Mouse (Mus musculus) myocyte (in vitro differentiated cells): ENCODE measurements around the gene Plekhg6.

Experiments
- CEBPB ChIP-seq: IDR thresholded peaks from 2 replicates; pipeline ENCODE4 v1.6.1; 2011; ENCODE audit warnings: mild to moderate bottlenecking, moderate library complexity; ENCODE audit not compliant: poor library complexity, insufficient read depth, severe bottlenecking
- MAX ChIP-seq: IDR thresholded peaks from one replicate; pipeline ENCODE4 v1.6.1; 2011; ENCODE audit warnings: low read depth, mild to moderate bottlenecking, control low read depth
- MYOD1 ChIP-seq, 3 experiments: IDR thresholded peaks; one replicate each; pipeline ENCODE4 v1.6.1; 2011; ENCODE audit warnings: control low read depth in 2 of 3, low read depth in 2 of 3, mild to moderate bottlenecking in 2 of 3, moderate library complexity in 1 of 3; ENCODE audit not compliant: insufficient read length in 2 of 3, control insufficient read depth in 1 of 3
- MYOG ChIP-seq, 3 experiments: IDR thresholded peaks; one replicate each; pipeline ENCODE4 v1.6.1; 2011; ENCODE audit warnings: control low read depth in 2 of 3, low read depth in 2 of 3, mild to moderate bottlenecking in 2 of 3; ENCODE audit not compliant: insufficient read length in 2 of 3, control insufficient read depth in 1 of 3, insufficient read depth in 1 of 3
- POLR2A ChIP-seq: IDR thresholded peaks from one replicate; pipeline ENCODE4 v1.6.1; 2011; ENCODE audit warnings: low read depth, mild to moderate bottlenecking, control low read depth, moderate library complexity; ENCODE audit not compliant: insufficient read length
- POLR2AphosphoS2 ChIP-seq: IDR thresholded peaks from one replicate; pipeline ENCODE4 v1.6.1; 2011; ENCODE audit warnings: low read depth, control low read depth; ENCODE audit not compliant: insufficient read length
- TCF3 ChIP-seq: IDR thresholded peaks from one replicate; pipeline ENCODE4 v1.6.1; 2011; ENCODE audit warnings: low read depth, control low read depth; ENCODE audit not compliant: insufficient read length

DNA sequence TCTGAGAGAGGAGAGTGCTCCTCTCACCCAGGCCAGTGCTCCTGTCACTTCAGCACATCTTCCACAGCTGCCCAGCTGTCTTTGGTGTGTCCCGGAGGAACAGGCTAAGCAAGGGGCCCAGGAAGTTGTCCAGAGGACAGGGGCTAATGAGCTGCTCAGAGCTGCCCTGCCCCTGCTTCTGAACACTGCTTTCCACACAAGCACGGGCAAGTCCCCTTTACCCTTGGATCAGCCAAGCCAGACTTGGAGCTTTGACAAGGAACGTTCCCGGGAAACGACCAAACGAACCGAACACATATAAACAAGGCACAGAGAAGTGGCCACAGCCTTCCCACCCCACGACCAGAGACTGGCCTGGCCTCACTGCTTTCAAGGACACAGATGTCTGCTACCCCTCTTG is 36.5 kb downstream of the Plekhg6 start:
- TF ChIP-seq POLR2A (no peak), MAX (no peak), TCF3 (no peak), POLR2AphosphoS2 (no peak), CEBPB (no peak), MYOD1 (IDR thresholded peaks at IDR 0.05; ENCODE audit: control insufficient read depth in 1 of 3, insufficient read length in 2 of 3, low read depth in 2 of 3) (no peak), MYOG (IDR thresholded peaks at IDR 0.05; ENCODE audit: control insufficient read depth in 1 of 3, insufficient read depth in 1 of 3, insufficient read length in 2 of 3, low read depth in 2 of 3) (no peak)
